8 mouse cellular contexts compared by ENCODE assay signal in the genomic region with DNA sequence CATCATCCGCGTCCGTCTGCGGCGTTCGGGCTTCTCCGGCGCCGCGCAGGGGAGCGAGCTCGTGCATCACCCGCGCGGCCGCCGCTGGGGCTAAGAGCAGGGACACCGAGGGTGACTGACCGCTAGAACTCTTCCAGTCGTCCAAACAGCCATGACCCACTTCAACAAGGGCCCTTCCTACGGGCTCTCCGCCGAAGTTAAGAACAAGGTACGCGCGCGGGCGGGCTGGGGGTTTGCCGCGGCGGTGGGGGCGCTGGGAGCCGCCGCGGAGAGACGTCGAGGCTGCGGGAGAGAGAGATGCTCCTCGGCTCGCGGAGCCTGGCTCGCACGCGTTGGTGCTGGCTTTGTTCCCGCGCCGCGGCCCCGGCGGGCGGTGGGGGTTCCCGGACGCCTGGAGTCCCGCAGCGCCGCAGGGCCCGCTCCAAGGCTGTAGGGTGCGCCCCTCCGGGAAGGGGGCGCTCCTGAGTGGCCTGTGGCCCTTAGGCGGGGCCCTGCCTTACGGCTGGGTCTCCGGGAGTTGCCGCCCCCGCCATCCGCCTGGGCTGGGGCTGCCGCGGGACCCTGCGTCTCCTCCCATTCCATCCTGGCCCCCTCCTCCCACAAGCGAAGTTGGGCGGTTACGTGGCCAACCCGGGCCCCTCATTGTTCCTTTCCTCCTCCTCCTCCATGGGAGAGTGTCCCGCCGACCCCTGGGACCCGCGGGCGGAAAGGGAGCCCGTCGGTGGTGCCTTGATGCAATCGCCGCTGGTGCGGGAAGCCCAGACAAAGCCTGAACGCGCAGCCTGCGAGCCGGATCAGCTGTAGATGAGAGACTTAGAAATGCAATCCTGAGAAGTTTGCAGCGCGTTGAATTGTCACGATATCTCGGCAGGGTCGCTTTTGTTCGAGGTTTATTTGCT. TPM values are rescaled to one million over a fixed set of nuclear protein-coding genes. Genes with fewer than 3 reads are reported as not detected.
A peak's percentile ranks its signal among the peaks of the same experiment; 100 is the strongest.
DNase-seq lines count a peak whose midpoint lies in the region; ATAC-seq and TF ChIP-seq lines count a peak whose summit lies in the region.

No protein-coding gene starts in this region.

- H3K4me2 ChIP-seq in heart, embryonic 12.5 days = peak overlapping the region; percentile 81
- H3K4me2 ChIP-seq in kidney, postnatal 0 days (ENCODE audit: low read length) = peak overlapping the region; percentile 88
- H3K4me2 ChIP-seq in liver, embryonic 13.5 days = peak overlapping the region; percentile 93
- H3K4me2 ChIP-seq in neural tube, embryonic 11.5 days (ENCODE audit: low read depth) = peak overlapping the region; percentile 76
- peak overlapping the region; percentile 96 for H3K4me2 ChIP-seq in stomach, embryonic 16.5 days (ENCODE audit: low read depth, low read length)

- peaks cover 4% of the 10 kb centered on the region; the same call in 1 of the 2 replicates for H3K4me1 ChIP-seq in brown adipose tissue, adult 24 weeks (ENCODE audit: control insufficient read depth, insufficient read depth, insufficient read length, low read length)
- H3K4me1 ChIP-seq in heart, embryonic 12.5 days (replicated peaks) = peaks cover 37% of the 10 kb centered on the region
- peaks cover 28% of the 10 kb centered on the region; the same call in 1 of the 2 replicates for H3K4me1 ChIP-seq in kidney, postnatal 0 days (replicated peaks; ENCODE audit: insufficient read depth, low read length)
- H3K4me1 ChIP-seq in liver, embryonic 13.5 days (replicated peaks) = peaks cover 59% of the 10 kb centered on the region
- H3K4me1 ChIP-seq in neural tube, embryonic 11.5 days (ENCODE audit: control insufficient read depth, insufficient read depth, low read length) = peaks cover 16% of the 10 kb centered on the region
- peaks cover 27% of the 10 kb centered on the region for H3K4me1 ChIP-seq in stomach, embryonic 16.5 days (ENCODE audit: control insufficient read depth, insufficient read depth, low read length)

- TF ChIP-seq CTCF in kidney, postnatal 0 days (IDR thresholded peaks at IDR 0.05; ENCODE audit: low read depth) = peak; percentile 57; the same call in 1 of the 2 replicates

- H3K4me3 ChIP-seq in brown adipose tissue, adult 24 weeks (ENCODE audit: insufficient read depth, low read depth, low read length) = peak overlapping the region; percentile 76
- peak overlapping the region; percentile 97 for H3K4me3 ChIP-seq in heart, embryonic 12.5 days
- H3K4me3 ChIP-seq in kidney, postnatal 0 days (replicated peaks; ENCODE audit: low read depth, low read length) = peak overlapping the region; percentile 72
- peak overlapping the region; percentile 73 for H3K4me3 ChIP-seq in liver, embryonic 13.5 days (replicated peaks)
- H3K4me3 ChIP-seq in neural tube, embryonic 11.5 days (ENCODE audit: low read depth, low read length) = peak overlapping the region; percentile 88
- H3K4me3 ChIP-seq in stomach, embryonic 16.5 days (replicated peaks; ENCODE audit: low read length) = peak overlapping the region; percentile 85

- H3K9me3 ChIP-seq in heart, embryonic 12.5 days (replicated peaks) = no peaks in the 10 kb centered on the region
- no peaks in the 10 kb centered on the region for H3K9me3 ChIP-seq in kidney, postnatal 0 days (replicated peaks; ENCODE audit: low read length)
- H3K9me3 ChIP-seq in liver, embryonic 13.5 days (replicated peaks) = no peaks in the 10 kb centered on the region
- H3K9me3 ChIP-seq in neural tube, embryonic 11.5 days (ENCODE audit: control insufficient read depth, low read length) = no peaks in the 10 kb centered on the region
- H3K9me3 ChIP-seq in stomach, embryonic 16.5 days (replicated peaks; ENCODE audit: control insufficient read depth, low read length) = no peaks in the 10 kb centered on the region

- peak overlapping the region; percentile 98 for H3K9ac ChIP-seq in heart, embryonic 12.5 days
- peak overlapping the region; percentile 89 for H3K9ac ChIP-seq in kidney, postnatal 0 days (ENCODE audit: low read depth, low read length)
- H3K9ac ChIP-seq in liver, embryonic 13.5 days = peak overlapping the region; percentile 83
- peak overlapping the region; percentile 98 for H3K9ac ChIP-seq in neural tube, embryonic 11.5 days (ENCODE audit: low read length)
- H3K9ac ChIP-seq in stomach, embryonic 16.5 days (ENCODE audit: low read length) = peak overlapping the region; percentile 95

- peak; percentile 77 for DNase-seq in CD4-positive, CD25-positive, alpha-beta regulatory T cell, adult 2 months (ENCODE audit: low read depth, low spot score)
- DNase-seq in kidney, postnatal 0 days (ENCODE audit: low spot score) = peak; percentile 87
- peak; percentile 55 for DNase-seq in liver, embryonic 13.5 days
- peak; percentile 88 for DNase-seq in neural tube, embryonic 11.5 days (ENCODE audit: low spot score)

- peak; percentile 43; the same call in 1 of the 2 replicates for ATAC-seq in erythroid progenitor cell, adult 5-6 weeks (replicated peaks; ENCODE audit: low FRiP score, poor library complexity, severe bottlenecking)
- peak; percentile 85 for ATAC-seq in heart, embryonic 12.5 days (ENCODE audit: insufficient number of reproducible peaks, low FRiP score)
- ATAC-seq in kidney, postnatal 0 days (replicated peaks; ENCODE audit: low FRiP score, low read depth) = peak; percentile 73
- peak; percentile 70 for ATAC-seq in liver, embryonic 13.5 days (ENCODE audit: low read depth)
- peak; percentile 76 for ATAC-seq in neural tube, embryonic 11.5 days (ENCODE audit: insufficient read depth, low FRiP score, low TSS enrichment)
- ATAC-seq in stomach, embryonic 16.5 days (ENCODE audit: insufficient read depth, low FRiP score) = peak; percentile 77

- under 1% methylated on average over 93 of the region's 93 CpGs for WGBS in heart, embryonic 12.5 days
- WGBS in kidney, postnatal 0 days = under 1% methylated on average over 82 of the region's 93 CpGs
- under 1% methylated on average over 93 of the region's 93 CpGs for WGBS in liver, embryonic 13.5 days (ENCODE audit: insufficient replicate concordance)
- under 1% methylated on average over 86 of the region's 93 CpGs for WGBS in neural tube, embryonic 11.5 days
- under 1% methylated on average over 92 of the region's 93 CpGs for WGBS in stomach, embryonic 16.5 days

- H3K27me3 ChIP-seq in heart, embryonic 12.5 days (replicated peaks) = no peaks in the 10 kb centered on the region
- no peaks in the 10 kb centered on the region for H3K27me3 ChIP-seq in kidney, postnatal 0 days (ENCODE audit: insufficient read depth, low read length)
- H3K27me3 ChIP-seq in liver, embryonic 13.5 days = peaks cover 23% of the 10 kb centered on the region
- no peaks in the 10 kb centered on the region for H3K27me3 ChIP-seq in neural tube, embryonic 11.5 days (ENCODE audit: control insufficient read depth, insufficient read depth, low read length)
- no peaks in the 10 kb centered on the region for H3K27me3 ChIP-seq in stomach, embryonic 16.5 days (ENCODE audit: control insufficient read depth, insufficient read depth, low read length)

- no peaks in the 10 kb centered on the region for H3K36me3 ChIP-seq in heart, embryonic 12.5 days
- no peaks in the 10 kb centered on the region for H3K36me3 ChIP-seq in kidney, postnatal 0 days (ENCODE audit: insufficient read depth, low read length)
- H3K36me3 ChIP-seq in liver, embryonic 13.5 days = no peaks in the 10 kb centered on the region
- H3K36me3 ChIP-seq in neural tube, embryonic 11.5 days (ENCODE audit: control insufficient read depth, insufficient read depth, low read length) = no peaks in the 10 kb centered on the region
- H3K36me3 ChIP-seq in stomach, embryonic 16.5 days (ENCODE audit: control insufficient read depth, insufficient read depth, low read length) = no peaks in the 10 kb centered on the region

- peak overlapping the region; percentile 97 for H3K27ac ChIP-seq in brown adipose tissue, adult 24 weeks (replicated peaks; ENCODE audit: low read depth, low read length)
- peak overlapping the region; percentile 99 for H3K27ac ChIP-seq in heart, embryonic 12.5 days (ENCODE audit: poor library complexity, severe bottlenecking)
- H3K27ac ChIP-seq in kidney, postnatal 0 days = peak overlapping the region; percentile 99
- H3K27ac ChIP-seq in liver, embryonic 13.5 days = peak overlapping the region; percentile 82
- H3K27ac ChIP-seq in neural tube, embryonic 11.5 days (ENCODE audit: low read depth, low read length) = peak overlapping the region; percentile 99
- H3K27ac ChIP-seq in stomach, embryonic 16.5 days (ENCODE audit: low read length) = peak overlapping the region; percentile 99

RNA-seq across cellular contexts. Expression of a gene that starts 0.6 kb away (rescaled TPM):
- polyA plus RNA-seq in brown adipose tissue, adult 24 weeks (2012; ENCODE audit: insufficient read depth, insufficient read length, missing spikeins) = 28.7 and 35.4 TPM in 2 replicates
- 9.7 and 41.1 TPM in 2 replicates for total RNA-seq in erythroid progenitor cell, adult 5-6 weeks (2015; ENCODE audit: low replicate concordance)
- 13.6 and 36.1 TPM in 2 replicates for total RNA-seq in erythroid progenitor cell, adult 5-6 weeks (2017; ENCODE audit: low replicate concordance)
- polyA plus RNA-seq in heart, embryonic 12.5 days (2016; fragmentation: Nextera tagmentation; extraction: Ambion mirVana) = 455 and 460 TPM in 2 replicates
- 444 and 480 TPM in 2 replicates for polyA plus RNA-seq in kidney, postnatal 0 days (2015; fragmentation: Nextera tagmentation; extraction: Ambion mirVana)
- 109 and 120 TPM in 2 replicates for polyA plus RNA-seq in liver, embryonic 13.5 days (2015; fragmentation: Nextera tagmentation; extraction: Ambion mirVana)
- polyA plus RNA-seq in neural tube, embryonic 11.5 days (2014; fragmentation: Nextera tagmentation; extraction: Ambion mirVana) = 1,106 and 1,111 TPM in 2 replicates
- polyA plus RNA-seq in stomach, embryonic 16.5 days (2015; fragmentation: Nextera tagmentation; extraction: Ambion mirVana) = 525 and 535 TPM in 2 replicates

Comparison
In these comparisons a context has a peak if more than half of its experiments do, and no peak if none do; other contexts are left out.
1. Peak in every context shown above with its lines: DNase-seq, ATAC-seq, H3K4me3 ChIP-seq and H3K27ac ChIP-seq.